In the genomic region with DNA sequence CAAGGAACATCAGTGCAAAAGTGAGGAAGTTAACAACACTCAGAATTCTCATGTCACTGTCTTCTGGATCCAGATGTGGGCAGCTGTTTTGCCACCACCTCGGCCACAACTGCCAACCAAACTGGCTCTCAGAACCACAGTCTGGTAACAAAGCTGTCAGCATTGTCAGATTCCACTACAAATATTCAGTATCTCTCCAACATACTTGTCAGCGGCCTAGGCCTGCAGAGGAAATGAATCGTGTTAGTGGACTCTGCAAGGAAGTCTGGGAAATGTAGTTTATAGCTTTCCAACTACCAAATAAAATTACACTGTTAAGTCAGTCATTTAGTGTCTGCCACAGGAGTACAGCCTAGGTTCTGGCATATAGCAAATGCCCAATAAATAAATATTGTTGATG, we compare ENCODE assay signal across 22 mouse cellular contexts. TPM values are rescaled to one million over a fixed set of nuclear protein-coding genes. Genes with fewer than 3 reads are reported as not detected.
DNase-seq lines count a peak whose midpoint lies in the region; ATAC-seq and TF ChIP-seq lines count a peak whose summit lies in the region.
"Had no signal": no experiment of that assay in that cellular context is flagged by ENCODE, and none has a peak within 500 bp of the region (broad histone marks: within the 10 kb centered on the region; RNA-seq: fewer than 3 reads in every experiment).

No protein-coding gene starts in this region.

- no peaks in the 10 kb centered on the region for H3K9me3 ChIP-seq in heart, embryonic 16.5 days (replicated peaks; ENCODE audit: control insufficient read depth, low read length)
- no peaks in the 10 kb centered on the region for H3K9me3 ChIP-seq in lung, postnatal 0 days (ENCODE audit: low read length)
- H3K9me3 ChIP-seq in forebrain, embryonic 16.5 days (ENCODE audit: control insufficient read depth, low read length): no peaks in the 10 kb centered on the region
- H3K9me3 ChIP-seq: forebrain, embryonic 15.5 days; hindbrain, embryonic 13.5 days; limb, embryonic 13.5 days; liver, embryonic 15.5 days; megakaryocyte, embryonic 14.5 days; neural tube, embryonic 15.5 days had no signal

- ATAC-seq in heart, embryonic 16.5 days (replicated peaks; ENCODE audit: extremely low read depth, insufficient read depth, low FRiP score): no peak
- 0 out of 2 replicates have a peak, but pooled peaks have one; percentile 7 for ATAC-seq in lung, postnatal 0 days
- ATAC-seq in common myeloid progenitor, adult 5-6 weeks (replicated peaks; ENCODE audit: low read depth, poor library complexity, severe bottlenecking): peak; percentile 62
- ATAC-seq in forebrain, embryonic 16.5 days: no peak
- ATAC-seq: forebrain, embryonic 15.5 days; inflammation-experienced regulatory T-cells, adult 6 months; midbrain, embryonic 16.5 days had no signal

- no peak for TF ChIP-seq CTCF in lung, postnatal 0 days (IDR thresholded peaks at IDR 0.05)

- intact Hi-C loops in left cerebral cortex, postnatal 4 days (cut with DNase I): no loop called here

- H3K36me3 ChIP-seq in heart, embryonic 16.5 days (ENCODE audit: control insufficient read depth, insufficient read depth): no peaks in the 10 kb centered on the region
- H3K36me3 ChIP-seq in lung, postnatal 0 days (ENCODE audit: insufficient read depth, low read length): no peaks in the 10 kb centered on the region
- peaks cover 3% of the 10 kb centered on the region; the same call in 1 of the 2 replicates for H3K36me3 ChIP-seq in forebrain, embryonic 16.5 days (ENCODE audit: control insufficient read depth, insufficient read depth)
- H3K36me3 ChIP-seq: forebrain, embryonic 15.5 days; liver, embryonic 15.5 days; neural tube, embryonic 15.5 days had no signal

- no peaks in the 10 kb centered on the region for H3K27me3 ChIP-seq in heart, embryonic 16.5 days (ENCODE audit: control insufficient read depth, insufficient read depth, low read length)
- H3K27me3 ChIP-seq in lung, postnatal 0 days (replicated peaks; ENCODE audit: insufficient read depth, low read length): no peaks in the 10 kb centered on the region
- no peaks in the 10 kb centered on the region for H3K27me3 ChIP-seq in forebrain, embryonic 16.5 days (replicated peaks; ENCODE audit: control insufficient read depth, insufficient read depth, low read length)
- H3K27me3 ChIP-seq: forebrain, embryonic 15.5 days; hindbrain, embryonic 13.5 days; limb, embryonic 13.5 days; liver, embryonic 15.5 days; megakaryocyte, embryonic 14.5 days; neural tube, embryonic 15.5 days had no signal

- 0 out of 2 replicates have a peak overlapping the region, but pooled peaks have one; percentile 40 for H3K9ac ChIP-seq in heart, embryonic 16.5 days (ENCODE audit: low read length)
- H3K9ac ChIP-seq in lung, postnatal 0 days (replicated peaks; ENCODE audit: low read depth): no peak overlapping the region
- no peak overlapping the region for H3K9ac ChIP-seq in forebrain, embryonic 16.5 days (replicated peaks; ENCODE audit: low read depth, low read length)
- H3K9ac ChIP-seq: forebrain, embryonic 15.5 days; hindbrain, embryonic 13.5 days; limb, embryonic 13.5 days; liver, embryonic 15.5 days; neural tube, embryonic 15.5 days had no signal

- TF ChIP-seq EP300 in lung, postnatal 0 days (IDR thresholded peaks at IDR 0.05): no peak

- no peak overlapping the region; the same call in 1 of the 2 replicates for H3K27ac ChIP-seq in heart, embryonic 16.5 days (ENCODE audit: low read length)
- no peak overlapping the region for H3K27ac ChIP-seq in lung, postnatal 0 days (ENCODE audit: low read length)
- no peak overlapping the region for H3K27ac ChIP-seq in forebrain, embryonic 16.5 days (ENCODE audit: low read length)
- H3K27ac ChIP-seq: forebrain, embryonic 15.5 days; hindbrain, embryonic 13.5 days; limb, embryonic 13.5 days; liver, embryonic 15.5 days; neural tube, embryonic 15.5 days had no signal

- 41% methylated on average over 3 of the region's 3 CpGs for WGBS in heart, embryonic 16.5 days
- WGBS in lung, postnatal 0 days: 62% methylated on average over 3 of the region's 3 CpGs
- 90% methylated on average over 3 of the region's 3 CpGs for WGBS in forebrain, embryonic 16.5 days

- H3K4me1 ChIP-seq in heart, embryonic 16.5 days (ENCODE audit: control insufficient read depth, insufficient read depth, low read length): no peaks in the 10 kb centered on the region
- no peaks in the 10 kb centered on the region for H3K4me1 ChIP-seq in lung, postnatal 0 days (ENCODE audit: insufficient read depth, low read depth, low read length)
- no peaks in the 10 kb centered on the region for H3K4me1 ChIP-seq in forebrain, embryonic 16.5 days (replicated peaks; ENCODE audit: control insufficient read depth, insufficient read depth, low read length)
- H3K4me1 ChIP-seq: forebrain, embryonic 15.5 days; hindbrain, embryonic 13.5 days; limb, embryonic 13.5 days; neural tube, embryonic 15.5 days had no signal

- no peak overlapping the region for H3K4me3 ChIP-seq in heart, embryonic 16.5 days (ENCODE audit: low read length)
- H3K4me3 ChIP-seq in lung, postnatal 0 days (ENCODE audit: low read depth, low read length): no peak overlapping the region
- no peak overlapping the region for H3K4me3 ChIP-seq in forebrain, embryonic 16.5 days (replicated peaks; ENCODE audit: low read length)
- H3K4me3 ChIP-seq: forebrain, embryonic 15.5 days; hindbrain, embryonic 13.5 days; limb, embryonic 13.5 days; liver, embryonic 15.5 days; megakaryocyte, embryonic 14.5 days; neural tube, embryonic 15.5 days had no signal

- peak overlapping the region; percentile 15; the same call in 1 of the 2 replicates for H3K4me2 ChIP-seq in heart, embryonic 16.5 days (ENCODE audit: low read depth, low read length)
- H3K4me2 ChIP-seq in lung, postnatal 0 days (replicated peaks; ENCODE audit: low read depth, low read length): no peak overlapping the region
- no peak overlapping the region for H3K4me2 ChIP-seq in forebrain, embryonic 16.5 days (ENCODE audit: low read length)
- H3K4me2 ChIP-seq: forebrain, embryonic 15.5 days; hindbrain, embryonic 13.5 days; limb, embryonic 13.5 days; liver, embryonic 15.5 days; neural tube, embryonic 15.5 days had no signal

- DNase-seq in heart, adult 18-20 months: no peak
- DNase-seq in lung, postnatal 0 days (ENCODE audit: low spot score): no peak
- DNase-seq in lung, postnatal 4 days: no peak
- DNase-seq in left cerebral cortex, postnatal 4 days: no peak
- DNase-seq: adrenal gland, adult 8-10 months; cerebellum, adult 11 months; cerebellum, postnatal 10 days; embryo, embryonic 11 days; lung, postnatal 14 days; spleen, adult 18-20 months; thymus, postnatal 4 days had no signal

RNA-seq across cellular contexts. Expression of gene Atp1b1, which starts 40.6 kb away (rescaled TPM):
- polyA plus RNA-seq in heart, embryonic 16.5 days (2015; fragmentation: Nextera tagmentation; extraction: Ambion mirVana): 298 and 306 TPM in 2 replicates
- 100 to 1,000 TPM; 312 to 314 TPM for total RNA-seq in heart, adult 18-20 months (2021)
- polyA plus RNA-seq in lung, postnatal 0 days (2015; fragmentation: Nextera tagmentation; extraction: Ambion mirVana): 359 and 444 TPM in 2 replicates
- 1.4 and 2.3 TPM in 2 replicates for total RNA-seq in common myeloid progenitor, adult 5-6 weeks (2017)
- 110 and 132 TPM in 2 replicates for polyA plus RNA-seq in forebrain, embryonic 16.5 days (2015; fragmentation: Nextera tagmentation; extraction: Ambion mirVana)
- 100 to 1,000 TPM; 722 to 767 TPM for total RNA-seq in left cerebral cortex, postnatal 4 days (2021)

Comparison
In these comparisons a context has a peak if more than half of its experiments do, and no peak if none do; other contexts are left out.
1. ATAC-seq: peak in lung, postnatal 0 days (single experiment) and common myeloid progenitor, adult 5-6 weeks (single experiment); none in heart, embryonic 16.5 days (single experiment) and forebrain, embryonic 16.5 days (single experiment).
2. RNA of gene Atp1b1, which starts 40.6 kb away (total RNA-seq): 722 to 767 TPM in left cerebral cortex, postnatal 4 days and 312 to 314 TPM in heart, adult 18-20 months; 1.4 to 2.3 TPM in common myeloid progenitor, adult 5-6 weeks; every median in the first group is over 10 times any median in the second.